Mouse (Mus musculus) limb, embryonic 10.5 days (tissue): Measurements from ENCODE around the gene P2ry6. TPM values are rescaled to one million over a fixed set of nuclear protein-coding genes. Genes with fewer than 3 reads are reported as not detected.

ENCODE experiments used
- DNase-seq: peaks from one replicate; pipeline ENCODE4 v3.0.0-alpha.2; 2017; ENCODE audit warnings: low spot score
- H3K27ac ChIP-seq: fragments of 300-500 bp; sonication (generic); 2 replicates; pipeline ENCODE4 v1.5.1; 2016; ENCODE audit warnings: mild to moderate bottlenecking
- H3K27me3 ChIP-seq: fragments of 300-500 bp; sonication (generic); 2 replicates; pipeline ENCODE4 v1.6.1; 2016; ENCODE audit warnings: low read depth, mild to moderate bottlenecking; ENCODE audit not compliant: poor library complexity, severe bottlenecking
- H3K36me3 ChIP-seq: fragments of 300-500 bp; sonication (generic); 2 replicates; pipeline ENCODE4 v1.6.1; 2016; ENCODE audit warnings: mild to moderate bottlenecking, moderate library complexity
- H3K4me1 ChIP-seq: fragments of 300-500 bp; sonication (generic); 2 replicates; pipeline ENCODE4 v1.6.1; 2016
- H3K4me3 ChIP-seq: fragments of 300-500 bp; sonication (generic); 2 replicates; pipeline ENCODE4 v1.5.1; 2016; ENCODE audit warnings: mild to moderate bottlenecking, moderate library complexity
- H3K9me3 ChIP-seq: fragments of 300-500 bp; sonication (generic); replicated peaks from 2 replicates; pipeline ENCODE4 v1.6.1; 2016; ENCODE audit warnings: mild to moderate bottlenecking
- WGBS: fragments of 180-500 bp; shearing (Covaris S2); methylation state at CpG from one replicate; pipeline ENCODE4 v1.1.7; 2016; 5-methylcytosine and 5-hydroxymethylcytosine counted together
- polyA plus RNA-seq: library from polyadenylated mRNA; unstranded; fragments of >200 nt; fragmentation: Nextera tagmentation; extraction: Ambion mirVana; gene quantifications from 2 replicates; pipeline ENCODE4 v1.2.1, GENCODE M21; 2016

The P2ry6 gene
- polyA plus RNA-seq, 1 experiment from 2014 or later, result 1.1 TPM

GRCm38 (mm10) chr7:100930619-100931315 is 43.7 kb downstream of the P2ry6 start:
- Histone ChIP-seq H3K4me1 (peaks cover 66% of the 10 kb centered on the region), H3K4me3 (peak overlapping the region; percentile 85), H3K27me3 (no peaks in the 10 kb centered on the region), H3K36me3 (peaks cover 31% of the 10 kb centered on the region), H3K27ac (peak overlapping the region; percentile 97), H3K9me3 (no peaks in the 10 kb centered on the region)
- WGBS, result 3% methylated on average over 53 of the region's 53 CpGs
- DNase-seq, result peak; percentile 83

- Histone ChIP-seq H3K4me1 (peaks cover 76% of the 10 kb centered on the region), H3K36me3 (peaks cover 40% of the 10 kb centered on the region), H3K27me3 (no peaks in the 10 kb centered on the region), H3K9me3 (no peaks in the 10 kb centered on the region), H3K4me3 (peak overlapping the region; percentile 85), H3K27ac (no peak overlapping the region)
- no peak for DNase-seq
- WGBS, result 83% methylated on average over 19 of the region's 19 CpGs
Measured at GRCm38 (mm10) chr7:100929639-100930303, 44.7 kb downstream of the P2ry6 start.

- Histone ChIP-seq H3K27ac (0 out of 2 replicates have a peak overlapping the region, but pooled peaks have one; percentile 10), H3K4me3 (peak overlapping the region; percentile 85), H3K36me3 (peaks cover 53% of the 10 kb centered on the region), H3K4me1 (peaks cover 89% of the 10 kb centered on the region), H3K27me3 (no peaks in the 10 kb centered on the region), H3K9me3 (no peaks in the 10 kb centered on the region)
- WGBS, result 65% methylated on average over 9 of the region's 9 CpGs
- DNase-seq, result no peak
Measured at GRCm38 (mm10) chr7:100928456-100928855, 46.0 kb downstream of the P2ry6 start.

GRCm38 (mm10) chr7:100927287-100928000 is 47.0 kb downstream of the P2ry6 start:
- Histone ChIP-seq H3K27me3 (no peaks in the 10 kb centered on the region), H3K36me3 (peaks cover 63% of the 10 kb centered on the region), H3K27ac (peak overlapping the region; percentile 72), H3K9me3 (no peaks in the 10 kb centered on the region), H3K4me3 (peak overlapping the region; percentile 85), H3K4me1 (peaks cover 90% of the 10 kb centered on the region)
- no peak for DNase-seq
- WGBS, result 18% methylated on average over 7 of the region's 7 CpGs

- Histone ChIP-seq H3K36me3 (peaks cover 73% of the 10 kb centered on the region), H3K9me3 (no peaks in the 10 kb centered on the region), H3K27ac (peak overlapping the region; percentile 72; the same call in 1 of the 2 replicates), H3K27me3 (no peaks in the 10 kb centered on the region), H3K4me3 (peak overlapping the region; percentile 85), H3K4me1 (peaks cover 97% of the 10 kb centered on the region)
- WGBS, result 31% methylated on average over 12 of the region's 12 CpGs
- no peak for DNase-seq
Measured at GRCm38 (mm10) chr7:100926311-100926923, 48.0 kb downstream of the P2ry6 start.

GRCm38 (mm10) chr7:100924674-100925445 is 49.6 kb downstream of the P2ry6 start:
- H3K36me3 ChIP-seq, result peaks cover 84% of the 10 kb centered on the region
- WGBS, result 17% methylated on average over 10 of the region's 10 CpGs
- H3K27me3 ChIP-seq, result no peaks in the 10 kb centered on the region
- H3K9me3 ChIP-seq, result no peaks in the 10 kb centered on the region
- peak overlapping the region; percentile 85 for H3K4me3 ChIP-seq
- DNase-seq, result no peak
- H3K4me1 ChIP-seq, result peaks cover 97% of the 10 kb centered on the region
- H3K27ac ChIP-seq, result peak overlapping the region; percentile 72

- Histone ChIP-seq H3K4me1 (peaks cover 97% of the 10 kb centered on the region), H3K36me3 (peaks cover 80% of the 10 kb centered on the region), H3K4me3 (peak overlapping the region; percentile 85), H3K9me3 (no peaks in the 10 kb centered on the region), H3K27ac (peak overlapping the region; percentile 72; the same call in 1 of the 2 replicates), H3K27me3 (no peaks in the 10 kb centered on the region)
- 83% methylated on average over 5 of the region's 5 CpGs for WGBS
- DNase-seq, result no peak
Measured at GRCm38 (mm10) chr7:100924200-100924599, 50.2 kb downstream of the P2ry6 start.

- peak overlapping the region; percentile 59 for H3K27ac ChIP-seq
- no peaks in the 10 kb centered on the region for H3K9me3 ChIP-seq
- WGBS, result 97% methylated on average over 4 of the region's 4 CpGs
- no peak for DNase-seq
- 0 out of 2 replicates have a peak overlapping the region, but pooled peaks have one; percentile 6 for H3K4me3 ChIP-seq
- H3K36me3 ChIP-seq, result peaks cover 78% of the 10 kb centered on the region
- peaks cover 97% of the 10 kb centered on the region for H3K4me1 ChIP-seq
- no peaks in the 10 kb centered on the region for H3K27me3 ChIP-seq
Measured at GRCm38 (mm10) chr7:100922907-100923306, 51.5 kb downstream of the P2ry6 start.

- Histone ChIP-seq H3K4me1 (peaks cover 95% of the 10 kb centered on the region), H3K9me3 (no peaks in the 10 kb centered on the region), H3K4me3 (no peak overlapping the region), H3K27me3 (no peaks in the 10 kb centered on the region), H3K36me3 (peaks cover 88% of the 10 kb centered on the region), H3K27ac (0 out of 2 replicates have a peak overlapping the region, but pooled peaks have one; percentile 23)
- DNase-seq, result no peak
- WGBS, result 94% methylated on average over 5 of the region's 5 CpGs
Measured at GRCm38 (mm10) chr7:100921289-100921688, 53.2 kb downstream of the P2ry6 start.

- H3K27ac ChIP-seq, result peak overlapping the region; percentile 82
- H3K27me3 ChIP-seq, result no peaks in the 10 kb centered on the region
- H3K9me3 ChIP-seq, result no peaks in the 10 kb centered on the region
- H3K4me3 ChIP-seq, result peak overlapping the region; percentile 20
- DNase-seq, result peak; percentile 62
- 0% methylated on average over 2 of the region's 2 CpGs for WGBS
- H3K36me3 ChIP-seq, result peaks cover 89% of the 10 kb centered on the region
- H3K4me1 ChIP-seq, result peaks cover 86% of the 10 kb centered on the region
Measured at GRCm38 (mm10) chr7:100919809-100920107, 54.7 kb downstream of the P2ry6 start.

- peaks cover 89% of the 10 kb centered on the region for H3K36me3 ChIP-seq
- no peaks in the 10 kb centered on the region for H3K27me3 ChIP-seq
- H3K27ac ChIP-seq, result peak overlapping the region; percentile 82
- H3K4me1 ChIP-seq, result peaks cover 84% of the 10 kb centered on the region
- no peak for DNase-seq
- 25% methylated on average over 7 of the region's 7 CpGs for WGBS
- H3K4me3 ChIP-seq, result peak overlapping the region; percentile 20
- H3K9me3 ChIP-seq, result no peaks in the 10 kb centered on the region
Measured at GRCm38 (mm10) chr7:100919006-100919808, 55.2 kb downstream of the P2ry6 start.
